Mouse (Mus musculus) neural tube, embryonic 10.5 days (tissue): ENCODE results near the gene Gnao1.

Source experiments
- DNase-seq: peaks from one replicate; pipeline ENCODE4 v3.0.0-alpha.2; 2017; ENCODE audit warnings: low spot score; ENCODE audit errors: extremely low spot score

Gene Gnao1

GRCm38 (mm10) chr8:93888702-93889480 is 79.1 kb downstream of the Gnao1 start:
- no peak for DNase-seq

GRCm38 (mm10) chr8:93893556-93893955 is 83.8 kb downstream of the Gnao1 start:
- DNase-seq, result no peak

- DNase-seq, result no peak
Measured at GRCm38 (mm10) chr8:93896841-93897551, 87.2 kb downstream of the Gnao1 start.

GRCm38 (mm10) chr8:93898570-93898969 is 88.8 kb downstream of the Gnao1 start:
- DNase-seq, result no peak

GRCm38 (mm10) chr8:93902040-93902439 is 92.3 kb downstream of the Gnao1 start:
- no peak for DNase-seq

- DNase-seq, result no peak
Measured at GRCm38 (mm10) chr8:93906961-93907360, 97.2 kb downstream of the Gnao1 start.

- no peak for DNase-seq
Measured at GRCm38 (mm10) chr8:93907987-93908441, 98.2 kb downstream of the Gnao1 start.

GRCm38 (mm10) chr8:93908546-93908945 is 98.8 kb downstream of the Gnao1 start:
- no peak for DNase-seq

GRCm38 (mm10) chr8:93911715-93912555 is 102.2 kb downstream of the Gnao1 start:
- DNase-seq, result no peak

- peak; percentile 32 for DNase-seq
Measured at GRCm38 (mm10) chr8:93917859-93918421, 108.2 kb downstream of the Gnao1 start.

GRCm38 (mm10) chr8:93918580-93918979 is 108.8 kb downstream of the Gnao1 start:
- DNase-seq, result no peak

GRCm38 (mm10) chr8:93919422-93919821 is 109.7 kb downstream of the Gnao1 start:
- DNase-seq, result no peak

GRCm38 (mm10) chr8:93919916-93920589 is 110.3 kb downstream of the Gnao1 start:
- no peak for DNase-seq

GRCm38 (mm10) chr8:93920590-93920948 is 110.8 kb downstream of the Gnao1 start:
- DNase-seq, result no peak

GRCm38 (mm10) chr8:93923897-93924334 is 114.2 kb downstream of the Gnao1 start:
- no peak for DNase-seq

- DNase-seq, result no peak
Measured at GRCm38 (mm10) chr8:93925513-93925912, 115.7 kb downstream of the Gnao1 start.

GRCm38 (mm10) chr8:93929233-93929632 is 119.5 kb downstream of the Gnao1 start:
- no peak for DNase-seq

GRCm38 (mm10) chr8:93931336-93931735 is 121.6 kb downstream of the Gnao1 start:
- DNase-seq, result no peak

GRCm38 (mm10) chr8:93932873-93933272 is 123.1 kb downstream of the Gnao1 start:
- DNase-seq, result peak; percentile 84

- no peak for DNase-seq
Measured at GRCm38 (mm10) chr8:93933288-93933687, 123.5 kb downstream of the Gnao1 start.

- DNase-seq, result no peak
Measured at GRCm38 (mm10) chr8:93938193-93938592, 128.4 kb downstream of the Gnao1 start.
